Mouse (Mus musculus): Measurements from ENCODE around the gene Entpd7. TPM values are rescaled to one million over a fixed set of nuclear protein-coding genes. Genes with fewer than 3 reads are reported as not detected.

The Entpd7 gene
- total RNA-seq, 2 experiments from 2014 or later: 3.9 to 7.5 TPM

DNA sequence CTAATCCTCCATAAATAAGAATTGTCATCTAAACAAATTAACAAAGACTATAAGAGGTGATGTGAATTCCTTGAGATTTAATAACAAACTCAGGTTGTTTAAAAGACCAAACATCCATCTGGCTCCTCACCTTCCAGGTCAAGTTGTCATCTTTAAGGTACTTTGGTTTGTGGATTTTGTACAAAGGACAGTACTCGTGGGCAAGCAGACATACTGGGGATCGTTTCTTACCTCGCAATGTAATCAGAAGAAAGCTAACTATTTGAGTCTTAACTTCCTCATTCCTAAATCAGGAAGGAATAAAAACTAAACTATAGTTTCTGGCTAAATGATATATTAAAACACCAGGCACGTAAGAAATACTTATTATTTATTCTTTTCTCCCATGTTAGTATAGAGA, 81.1 kb downstream of the Entpd7 start:
- DNase-seq: no peak

DNA sequence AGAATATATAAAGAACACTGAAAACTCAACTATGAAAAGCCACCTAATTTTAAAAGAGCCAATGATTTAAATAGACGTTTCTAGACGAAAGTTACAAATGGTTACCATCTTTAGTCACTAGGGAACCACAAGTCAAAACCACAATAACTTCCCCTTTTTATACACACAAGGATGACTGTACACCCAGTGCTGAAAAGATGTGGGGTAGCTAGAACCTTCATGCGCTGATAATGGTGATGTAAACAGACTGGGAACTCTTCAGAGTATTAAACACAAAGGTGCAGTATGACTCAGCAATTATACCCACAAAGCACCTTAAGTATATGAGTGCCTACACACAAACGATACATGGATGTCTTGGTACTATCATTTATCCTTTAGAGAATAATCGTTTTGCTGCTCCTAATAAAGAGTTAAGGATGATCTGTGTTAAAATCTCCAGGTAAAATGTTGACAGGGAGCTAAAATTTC, 82.1 kb downstream of the Entpd7 start:
- DNase-seq: no peak

DNA sequence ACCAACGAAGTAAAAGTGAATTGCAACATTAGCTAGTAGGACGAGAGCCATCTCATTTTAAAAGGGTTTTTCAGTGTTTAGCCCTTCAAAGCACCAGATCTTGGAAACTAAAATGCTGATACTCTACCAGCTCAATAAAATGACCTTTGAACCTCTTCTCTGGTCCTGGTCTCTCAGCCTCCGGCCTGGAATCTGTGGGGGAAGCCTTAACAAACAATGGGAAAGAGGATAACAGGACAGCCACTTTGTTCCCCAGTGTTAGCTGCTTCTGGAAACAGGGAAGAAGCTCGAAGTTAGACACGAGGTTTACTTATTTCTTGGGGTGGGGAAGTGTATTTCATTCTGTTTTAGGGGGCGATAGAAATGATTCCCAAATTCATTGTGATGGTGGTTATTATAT, 82.8 kb downstream of the Entpd7 start:
- no peak for DNase-seq

DNA sequence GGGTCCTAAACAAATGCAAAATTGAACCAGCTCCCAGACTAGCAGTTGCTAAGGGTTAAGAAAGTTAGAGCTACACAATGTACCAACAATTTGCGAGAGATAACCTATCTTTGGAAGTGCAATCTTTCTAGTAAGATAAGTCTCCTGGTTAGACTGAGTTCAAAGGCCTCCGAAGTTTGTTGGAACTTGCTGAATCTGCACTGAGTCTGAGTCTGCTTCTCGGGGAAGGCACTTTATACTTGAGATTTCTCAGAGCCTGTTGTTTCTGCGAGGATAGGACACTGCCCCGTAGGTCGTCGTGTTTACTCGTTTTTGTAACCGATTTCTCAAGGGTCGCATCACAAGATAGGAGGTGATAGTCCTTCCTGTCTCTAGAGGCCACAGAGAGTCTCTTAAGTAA, 86.0 kb downstream of the Entpd7 start:
- DNase-seq: no peak

DNA sequence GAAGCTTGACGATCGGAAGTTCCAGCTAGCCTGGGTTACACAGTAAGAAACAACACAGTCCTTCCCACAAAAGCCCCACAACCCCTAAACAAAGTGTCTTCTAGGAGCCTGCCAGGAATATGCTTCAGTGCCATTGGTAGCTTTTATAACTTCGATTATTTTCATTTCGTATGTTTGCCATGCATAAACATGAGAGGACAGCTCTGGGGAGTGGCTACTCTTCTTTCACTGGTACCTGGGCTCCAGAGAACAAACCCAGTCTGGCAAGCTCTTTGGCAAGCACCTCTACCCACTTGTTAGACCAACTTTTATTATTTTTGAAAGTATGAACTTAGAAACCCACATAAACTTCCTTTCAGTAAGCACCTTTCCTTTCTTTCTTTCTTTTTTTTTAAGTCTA, 87.1 kb downstream of the Entpd7 start:
- DNase-seq: no peak

DNA sequence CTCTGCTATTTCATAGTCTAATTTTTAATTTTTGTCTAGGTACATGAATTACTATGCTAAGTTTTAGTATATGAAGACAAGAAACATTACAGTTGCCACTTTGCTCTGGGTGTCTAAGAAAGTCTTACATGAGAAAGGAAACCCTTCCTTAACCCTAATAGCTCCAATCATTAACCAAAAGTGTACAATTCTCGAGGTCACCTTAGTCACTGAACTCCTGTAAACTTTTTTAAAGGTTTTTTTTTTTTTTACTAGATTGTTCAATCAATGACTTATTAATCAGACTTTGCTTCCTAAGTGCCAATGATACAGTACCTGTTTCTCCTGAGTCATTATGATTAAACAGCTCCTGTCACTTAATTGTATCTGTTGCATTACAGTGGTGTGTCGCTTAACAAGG, 87.8 kb downstream of the Entpd7 start:
- no peak for DNase-seq

DNA sequence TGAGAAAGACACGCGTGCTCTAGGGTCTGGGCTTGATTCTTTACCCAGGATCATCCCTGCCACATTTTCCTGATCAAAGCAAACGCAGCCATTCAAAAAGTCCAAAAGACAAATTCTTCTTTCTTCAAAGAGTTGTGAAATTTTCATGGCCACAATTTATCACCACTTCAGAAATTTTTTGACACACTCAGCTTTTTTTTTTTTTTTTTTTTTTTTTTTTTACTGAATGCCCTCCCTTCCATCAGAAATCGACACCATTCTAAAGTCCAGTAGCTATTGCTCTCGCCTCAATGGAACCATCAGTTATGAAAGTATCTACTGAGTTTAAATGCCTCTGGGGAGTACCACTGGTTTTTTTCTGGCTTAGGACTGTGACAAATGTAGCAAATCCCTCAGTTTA, 90.9 kb downstream of the Entpd7 start:
- no peak for DNase-seq

DNA sequence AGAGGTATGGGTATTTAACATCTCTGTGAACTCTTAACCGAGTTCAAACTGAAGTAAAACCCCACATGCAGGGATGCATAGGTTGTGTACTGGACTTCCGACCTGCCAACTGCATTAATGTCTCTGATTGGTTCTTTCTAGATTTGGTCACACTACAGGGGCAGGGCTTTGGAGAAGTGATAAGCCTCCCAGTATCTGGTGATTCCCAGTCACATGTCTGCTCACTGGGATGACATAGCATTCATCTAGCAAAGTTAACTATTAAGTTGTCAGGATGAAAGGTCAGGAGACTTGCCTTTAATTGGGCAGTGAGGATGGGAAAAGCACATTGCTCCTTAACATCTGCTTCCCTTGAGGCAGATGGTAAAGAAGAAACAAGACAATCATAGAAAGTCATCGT, 92.5 kb downstream of the Entpd7 start, which contains the start of gene Abcc2:
TSS of gene Abcc2 (plus strand) at position 213 of the 400 bp plus-strand sequence.
- DNase-seq: no peak

Other genes with a start within 250 kb of the Entpd7 start
- under 1 TPM; 0.28 to 0.29 TPM for gene Cnnm1, start 249.2 kb upstream of the Entpd7 start, total RNA-seq (2021)
- 100 to 1,000 TPM; 152 to 177 TPM for gene Got1, start 165.1 kb upstream of the Entpd7 start, total RNA-seq (2021)
- not detected for gene Nkx2-3, start 77.3 kb upstream of the Entpd7 start, total RNA-seq (2021)
- 10 to 100 TPM; 18.4 to 21.2 TPM for gene Slc25a28, start 14.8 kb upstream of the Entpd7 start, total RNA-seq (2021)
- 10 to 100 TPM; 10.3 to 11.3 TPM for gene Cutc, start 63.3 kb downstream of the Entpd7 start, total RNA-seq (2021)
- 10 to 100 TPM; 27.8 to 32.1 TPM for gene Cox15, start 63.3 kb downstream of the Entpd7 start, total RNA-seq (2021)
- gene Abcc2, start 92.5 kb downstream of the Entpd7 start, total RNA-seq (2021): under 1 TPM in 1 of 2 experiments, not detected in 1; 0.18 TPM